Mouse (Mus musculus) left cerebral cortex, adult 2 months (tissue): ENCODE measurements around the gene Zfp740. TPM values are rescaled to one million over a fixed set of nuclear protein-coding genes. Genes with fewer than 3 reads are reported as not detected.

Source experiments
- DNase-seq, 2 experiments: peaks; one replicate each; pipeline ENCODE4 v3.0.0; 2021 to 2022; ENCODE audit warnings: low spot score in 2 of 2, mixed read lengths in 1 of 2; ENCODE audit errors: extremely low spot score in 1 of 2
- H3K27ac ChIP-seq: fragments of 200-600 bp; 2 replicates; pipeline ENCODE4 v1.8.1; 2022
- H3K4me3 ChIP-seq: fragments of 200-600 bp; 2 replicates; pipeline ENCODE4 v1.8.1; 2022
- CTCF ChIP-seq: fragments of 200-600 bp; IDR thresholded peaks from 2 replicates; pipeline ENCODE4 v1.8.1; 2022; ENCODE audit warnings: antibody characterized with exemption, mild to moderate bottlenecking, moderate library complexity
- intact Hi-C: fragments of 180-260 bp; cut with DNase I; formaldehyde crosslinking; loops from one replicate; pipeline ENCODE4 v1.15.1; 2025
- total RNA-seq, 2 experiments: library from RNA; stranded (reverse); gene quantifications; 2 replicates each; pipeline ENCODE4 v1.2.3; 2021

Gene Zfp740
- total RNA-seq, 2 experiments from 2014 or later = 69.6 to 72.4 TPM

- DNase-seq = no peak
- peak within 1 kb of the TSS; percentile 89 for H3K27ac ChIP-seq
- peak within 1 kb of the TSS; percentile 75 for H3K4me3 ChIP-seq
- TF ChIP-seq CTCF = no peak
- intact Hi-C loops = loop anchor here (1.0 kb wide), 1 partner anchor 22 kb away; the partner anchor contains the start of gene Mfsd5
Measured at GRCm38 (mm10) chr15:102257202-102258075, 54.4 kb downstream of the Zfp740 start, which contains the start of gene Rarg. Rarg (minus strand) TSS chr15:102257517.

GRCm38 (mm10) chr15:102258076-102258470 lies 55.0 kb downstream of the Zfp740 start:
- Histone ChIP-seq H3K4me3 (peak overlapping the region; percentile 75), H3K27ac (peak overlapping the region; percentile 89)
- DNase-seq = no peak
- no peak for TF ChIP-seq CTCF
- intact Hi-C loops = no loop called here

DNA sequence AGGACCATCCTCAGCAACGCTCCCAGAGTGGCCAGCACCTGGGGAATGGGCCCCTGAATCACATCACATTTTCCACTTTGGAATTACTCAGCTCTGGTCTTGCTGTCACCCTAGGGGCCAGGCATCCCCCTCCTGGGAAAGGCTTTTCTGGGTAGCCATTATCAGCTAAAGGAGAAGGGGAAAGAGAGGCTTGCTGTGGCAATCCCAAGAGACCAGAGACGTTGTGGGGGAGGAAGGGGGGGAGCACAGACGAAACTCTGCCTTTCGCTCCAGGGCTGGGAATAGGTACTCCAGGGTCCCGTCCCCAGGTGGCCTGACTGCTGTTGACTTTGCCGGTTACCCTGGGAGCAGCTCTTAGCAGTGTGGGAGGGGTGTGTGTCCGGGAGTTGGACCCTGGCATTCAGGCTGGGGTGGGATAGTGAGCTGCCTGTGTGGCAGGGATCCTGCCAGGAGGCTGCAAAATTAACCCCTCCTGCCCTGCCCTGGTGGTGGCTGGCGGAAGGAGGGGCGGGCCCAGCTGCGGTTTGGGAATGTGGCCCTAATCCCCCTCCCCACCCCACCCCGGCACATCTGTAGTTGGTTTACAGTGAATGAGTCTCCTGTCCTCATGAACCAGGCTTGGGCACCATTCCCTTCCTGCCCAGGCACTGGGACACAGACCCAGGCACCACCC lies 55.7 kb downstream of the Zfp740 start:
- no peak for TF ChIP-seq CTCF
- intact Hi-C loops = no loop called here
- peak overlapping the region; percentile 89 for H3K27ac ChIP-seq
- peak in 1 of 2 experiments; percentile 7 for DNase-seq
- H3K4me3 ChIP-seq = no peak overlapping the region

- no peak overlapping the region for H3K4me3 ChIP-seq
- no peak for TF ChIP-seq CTCF
- intact Hi-C loops = no loop called here
- peak; percentile 43 to 68 for DNase-seq
- H3K27ac ChIP-seq = no peak overlapping the region
Measured at GRCm38 (mm10) chr15:102262582-102262981, 59.5 kb downstream of the Zfp740 start.

DNA sequence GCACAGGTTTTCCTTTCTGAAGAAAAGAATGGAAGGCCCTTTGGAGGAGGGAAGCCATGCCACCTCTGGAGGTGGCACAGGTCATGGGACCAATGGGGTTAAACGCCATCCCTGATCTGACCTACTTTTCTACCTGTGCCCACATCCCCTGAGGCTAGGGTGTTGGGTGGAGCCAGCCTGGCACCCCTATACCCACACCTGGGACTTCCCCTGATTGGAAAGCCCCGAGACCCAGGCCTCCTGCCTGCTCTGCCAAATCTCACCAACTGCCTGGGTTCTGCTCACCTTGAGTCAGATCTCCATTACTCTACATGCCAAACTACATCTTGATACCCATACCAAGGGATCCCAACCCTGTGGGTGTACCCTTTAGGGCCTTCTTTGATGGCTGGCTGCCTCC lies 60.0 kb downstream of the Zfp740 start:
- DNase-seq = no peak
- no peak for TF ChIP-seq CTCF
- no peak overlapping the region for H3K4me3 ChIP-seq
- H3K27ac ChIP-seq = peak overlapping the region; percentile 24; the same call in 1 of the 2 replicates
- intact Hi-C loops = no loop called here

Other genes starting within 250 kb of the Zfp740 start
- gene Krt78, start 249.0 kb upstream of the Zfp740 start, total RNA-seq = not detected
- under 1 TPM in 1 of 2 experiments, not detected in 1; 0.29 TPM for gene Krt8, start 198.8 kb upstream of the Zfp740 start, total RNA-seq
- gene Krt18, start 175.1 kb upstream of the Zfp740 start, total RNA-seq = under 1 TPM; 0.33 to 0.38 TPM
- 100 to 1,000 TPM; 163 to 167 TPM for gene Eif4b, start 129.5 kb upstream of the Zfp740 start, total RNA-seq
- gene Tns2, start 102.8 kb upstream of the Zfp740 start, total RNA-seq = 10 to 100 TPM; 16.4 to 22.8 TPM
- gene Spryd3, start 67.0 kb upstream of the Zfp740 start, total RNA-seq = 100 to 1,000 TPM; 152 TPM
- gene Igfbp6, start 58.9 kb upstream of the Zfp740 start, total RNA-seq = 10 to 100 TPM; 57.4 to 64.8 TPM
- under 1 TPM in 1 of 2 experiments, not detected in 1; 0.26 TPM for gene Soat2, start 52.7 kb upstream of the Zfp740 start, total RNA-seq
- 10 to 100 TPM; 28.5 to 30.4 TPM for gene Csad, start 1.5 kb downstream of the Zfp740 start, total RNA-seq
- 1 to 10 TPM in 1 of 2 experiments, under 1 TPM in 1; 0.86 to 1.3 TPM for gene Itgb7, start 28.7 kb downstream of the Zfp740 start, total RNA-seq
- 10 to 100 TPM; 13.8 to 17.1 TPM for gene Rarg, start 54.3 kb downstream of the Zfp740 start, total RNA-seq
- gene Gm9918, start 67.3 kb downstream of the Zfp740 start, total RNA-seq = not detected
- 10 to 100 TPM; 40.6 to 42.8 TPM for gene Mfsd5, start 76.2 kb downstream of the Zfp740 start, total RNA-seq
- 1 to 10 TPM; 1.1 to 1.5 TPM for gene Espl1, start 93.0 kb downstream of the Zfp740 start, total RNA-seq
- gene Pfdn5, start 122.9 kb downstream of the Zfp740 start, total RNA-seq = 100 to 1,000 TPM; 408 to 428 TPM
- gene Myg1, start 128.5 kb downstream of the Zfp740 start, total RNA-seq = 10 to 100 TPM; 65.1 to 67.9 TPM
- gene Aaas, start 147.5 kb downstream of the Zfp740 start, total RNA-seq = 10 to 100 TPM; 14.3 to 18.9 TPM
- gene Sp7, start 163.9 kb downstream of the Zfp740 start, total RNA-seq = under 1 TPM; 0.27 to 0.61 TPM
- 10 to 100 TPM; 26.8 to 27.2 TPM for gene Sp1, start 202.9 kb downstream of the Zfp740 start, total RNA-seq
- gene Amhr2, start 242.1 kb downstream of the Zfp740 start, total RNA-seq = 1 to 10 TPM in 1 of 2 experiments, under 1 TPM in 1; 0.98 to 3.2 TPM